12 mouse cellular contexts compared by ENCODE assay signal in genomic region chr10:42254788-42255187, GRCm38 (mm10).
"Had no signal": no experiment of that assay in that cellular context is flagged by ENCODE, and none has a peak within 500 bp of the region (broad histone marks: within the 10 kb centered on the region; RNA-seq: fewer than 3 reads in every experiment).

No protein-coding gene starts in this region.

- H3K9me3 ChIP-seq: limb, embryonic 10.5 days; lung, embryonic 15.5 days; midbrain, embryonic 10.5 days; midbrain, embryonic 15.5 days; neural tube, embryonic 12.5 days had no signal

- ATAC-seq: inflammation-experienced regulatory T-cells, adult 6 months; intestine, postnatal 0 days; midbrain, embryonic 15.5 days had no signal

- H3K9ac ChIP-seq: lung, embryonic 15.5 days; midbrain, embryonic 15.5 days; neural tube, embryonic 12.5 days had no signal

- H3K4me2 ChIP-seq: lung, embryonic 15.5 days; midbrain, embryonic 15.5 days; neural tube, embryonic 12.5 days had no signal

- H3K36me3 ChIP-seq: midbrain, embryonic 15.5 days; neural tube, embryonic 12.5 days had no signal

- H3K4me3 ChIP-seq: limb, embryonic 10.5 days; lung, embryonic 15.5 days; midbrain, embryonic 10.5 days; midbrain, embryonic 15.5 days; neural tube, embryonic 12.5 days had no signal

- H3K27ac ChIP-seq: limb, embryonic 10.5 days; lung, embryonic 15.5 days; midbrain, embryonic 10.5 days; midbrain, embryonic 15.5 days; neural tube, embryonic 12.5 days had no signal

- DNase-seq: kidney, adult 8-10 months; kidney, postnatal 25 days; lung, postnatal 4 days; thymus, adult 18-20 months; thymus, postnatal 25 days had no signal

- H3K27me3 ChIP-seq: lung, embryonic 15.5 days; midbrain, embryonic 15.5 days; neural tube, embryonic 12.5 days had no signal
